Mouse (Mus musculus): ENCODE measurements around the gene Grik3.

DNA sequence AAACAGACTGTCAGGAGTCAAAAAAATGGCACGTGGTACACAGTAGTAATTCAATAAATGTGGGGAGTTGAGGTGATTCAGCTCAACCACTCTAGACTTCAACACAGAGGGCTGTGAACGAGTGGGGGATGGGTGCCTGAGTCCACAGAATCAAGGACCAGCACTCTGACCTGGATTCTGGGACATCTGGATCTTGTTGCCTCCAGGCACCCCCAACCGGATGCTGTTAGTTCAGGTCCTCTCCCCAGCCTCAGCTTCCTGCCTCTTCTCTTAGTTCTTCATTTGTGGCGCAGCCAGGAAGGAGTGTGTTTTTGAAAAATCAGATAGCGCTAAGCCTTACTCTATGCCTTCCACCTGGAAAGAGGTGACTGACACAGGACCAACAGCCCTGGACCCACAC, 175.5 kb downstream of the Grik3 start:
- TF ChIP-seq GATA1 (IDR thresholded peaks at IDR 0.05; ENCODE audit: low read depth, low read length) = no peak
- no peak for TF ChIP-seq HCFC1 (IDR thresholded peaks at IDR 0.05; ENCODE audit: low read depth, low read length)
- no peak for TF ChIP-seq POLR2AphosphoS2 (IDR thresholded peaks at IDR 0.05; ENCODE audit: low read length)
- no peak for TF ChIP-seq CTCF (IDR thresholded peaks at IDR 0.05 in 2 of 3, conservative IDR thresholded peaks at IDR 0.05 in 1 of 3; ENCODE audit: control insufficient read depth in 1 of 3, insufficient read depth in 1 of 3, low read depth in 2 of 3, low read length in 3 of 3, poor library complexity in 1 of 3, severe bottlenecking in 1 of 3)

Measured in MEL (cell line).